ENCODE assay signal across 12 mouse cellular contexts in genomic region chr15:31318158-31318955, GRCm38 (mm10). TPM values are rescaled to one million over a fixed set of nuclear protein-coding genes. Genes with fewer than 3 reads are reported as not detected.
DNase-seq lines count a peak whose midpoint lies in the region; ATAC-seq and TF ChIP-seq lines count a peak whose summit lies in the region.
"Had no signal": no experiment of that assay in that cellular context is flagged by ENCODE, and none has a peak within 500 bp of the region (broad histone marks: within the 10 kb centered on the region; RNA-seq: fewer than 3 reads in every experiment).

No protein-coding gene starts in this region.

- no peaks in the 10 kb centered on the region for H3K27me3 ChIP-seq in forebrain, embryonic 15.5 days
- H3K27me3 ChIP-seq: liver, embryonic 15.5 days had no signal

- H3K4me2 ChIP-seq in forebrain, embryonic 15.5 days (replicated peaks), result no peak overlapping the region
- H3K4me2 ChIP-seq: liver, embryonic 15.5 days had no signal

- H3K9me3 ChIP-seq in forebrain, embryonic 15.5 days, result no peaks in the 10 kb centered on the region
- H3K9me3 ChIP-seq: liver, embryonic 15.5 days had no signal

- H3K4me1 ChIP-seq in forebrain, embryonic 15.5 days, result peaks cover 21% of the 10 kb centered on the region
- H3K4me1 ChIP-seq: liver, embryonic 15.5 days had no signal

- no peak for ATAC-seq in forebrain, embryonic 15.5 days (replicated peaks)
- ATAC-seq: CD4-positive, CD25-positive, alpha-beta regulatory T cell, adult 4 months had no signal

- H3K4me3 ChIP-seq in layer of hippocampus, adult 2 months, result no peak overlapping the region
- H3K4me3 ChIP-seq in forebrain, embryonic 15.5 days, result no peak overlapping the region
- H3K4me3 ChIP-seq: liver, embryonic 15.5 days had no signal

- 0 out of 2 replicates have a peak, but pooled peaks have one; percentile 3 for TF ChIP-seq CTCF in layer of hippocampus, adult 2 months (conservative IDR thresholded peaks at IDR 0.05)

- H3K36me3 ChIP-seq in forebrain, embryonic 15.5 days, result no peaks in the 10 kb centered on the region
- H3K36me3 ChIP-seq: liver, embryonic 15.5 days had no signal

- peak overlapping the region; percentile 84 for H3K27ac ChIP-seq in layer of hippocampus, adult 2 months
- peak overlapping the region; percentile 38 for H3K27ac ChIP-seq in forebrain, embryonic 15.5 days (replicated peaks)
- H3K27ac ChIP-seq: liver, embryonic 15.5 days had no signal

- no peak overlapping the region for H3K9ac ChIP-seq in forebrain, embryonic 15.5 days (replicated peaks)
- H3K9ac ChIP-seq: liver, embryonic 15.5 days had no signal

- 11% methylated on average over 6 of the region's 6 CpGs for WGBS in forebrain, embryonic 15.5 days

- DNase-seq in layer of hippocampus, adult 2 months (ENCODE audit: low spot score in 2 of 2), result no peak
- no peak for DNase-seq in layer of hippocampus, postnatal 25 days (ENCODE audit: extremely low spot score in 1 of 2, low spot score in 1 of 2)
- peak; percentile 70 for DNase-seq in NIH3T3 (ENCODE audit: low read depth)
- DNase-seq in lung, postnatal 25 days (ENCODE audit: low spot score), result peak; percentile 21
- DNase-seq in thymus, postnatal 0 days (ENCODE audit: low spot score), result no peak
- no peak for DNase-seq in urinary bladder, postnatal 4 days (ENCODE audit: low spot score in 2 of 2)
- DNase-seq in cerebellum, postnatal 36 days, result no peak
- DNase-seq: kidney, adult 9 months; layer of hippocampus, adult 9-11 months had no signal

RNA-seq across cellular contexts. Expression of gene Ankrd33b, which starts 49.2 kb away (rescaled TPM):
- total RNA-seq in layer of hippocampus, adult 2 months (2021), result 10 to 100 TPM; 58.7 to 59.4 TPM
- 10 to 100 TPM; 45.8 to 52.8 TPM for total RNA-seq in layer of hippocampus, postnatal 25 days (2021)
- polyA plus RNA-seq in forebrain, embryonic 15.5 days (2015; fragmentation: Nextera tagmentation; extraction: Ambion mirVana), result 0.43 and 0.60 TPM in 2 replicates
- 10.8 and 11.2 TPM in 2 replicates for polyA plus RNA-seq in thymus, postnatal 0 days (2015; fragmentation: Nextera tagmentation; extraction: Ambion mirVana)
- polyA plus RNA-seq: CD4-positive, CD25-positive, alpha-beta regulatory T cell, adult 4 months had no signal

Comparison
In these comparisons a context has a peak if more than half of its experiments do, and no peak if none do; other contexts are left out.
1. DNase-seq: peak in NIH3T3 (single experiment) and lung, postnatal 25 days (single experiment); none in layer of hippocampus, adult 2 months (0 of 2), layer of hippocampus, postnatal 25 days (0 of 2), thymus, postnatal 0 days (single experiment), urinary bladder, postnatal 4 days (0 of 2) and cerebellum, postnatal 36 days (0 of 2).